Mouse (Mus musculus) embryonic facial prominence, embryonic 15.5 days (tissue): ENCODE results near the gene Trabd2b. TPM values are rescaled to one million over a fixed set of nuclear protein-coding genes. Genes with fewer than 3 reads are reported as not detected.

Experiments
- ATAC-seq: fragments of 200-750 bp; cut with Nextera tagmentation; 2 replicates; pipeline ENCODE4 v1.8.0; 2017; ENCODE audit warnings: low read depth, moderate TSS enrichment; ENCODE audit not compliant: insufficient number of reproducible peaks, low FRiP score, low TSS enrichment
- H3K27ac ChIP-seq: fragments of 300-500 bp; sonication (generic); replicated peaks from 2 replicates; pipeline ENCODE4 v1.5.1; 2015; ENCODE audit warnings: mild to moderate bottlenecking, inconsistent platforms
- H3K27me3 ChIP-seq: fragments of 300-500 bp; sonication (generic); 2 replicates; pipeline ENCODE4 v1.6.1; 2015; ENCODE audit warnings: inconsistent platforms
- H3K36me3 ChIP-seq: fragments of 300-500 bp; sonication (generic); 2 replicates; pipeline ENCODE4 v1.6.1; 2015; ENCODE audit warnings: mild to moderate bottlenecking, inconsistent platforms
- H3K4me1 ChIP-seq: fragments of 300-500 bp; sonication (generic); 2 replicates; pipeline ENCODE4 v1.6.1; 2015; ENCODE audit warnings: inconsistent platforms
- H3K4me2 ChIP-seq: fragments of 300-500 bp; sonication (generic); replicated peaks from 2 replicates; pipeline ENCODE4 v1.6.1; 2015; ENCODE audit warnings: mild to moderate bottlenecking, inconsistent platforms
- H3K4me3 ChIP-seq: fragments of 300-500 bp; sonication (generic); replicated peaks from 2 replicates; pipeline ENCODE4 v1.5.1; 2015; ENCODE audit warnings: mild to moderate bottlenecking, inconsistent platforms
- H3K9ac ChIP-seq: fragments of 300-500 bp; sonication (generic); 2 replicates; pipeline ENCODE4 v1.6.1; 2015; ENCODE audit warnings: inconsistent platforms
- H3K9me3 ChIP-seq: fragments of 300-500 bp; sonication (generic); replicated peaks from 2 replicates; pipeline ENCODE4 v1.6.1; 2016; ENCODE audit warnings: inconsistent platforms
- whole genome bisulfite sequencing: fragments of 180-500 bp; shearing (Covaris S2); methylation state at CpG from one replicate; pipeline ENCODE4 v1.1.7; 2015; 5-methylcytosine and 5-hydroxymethylcytosine counted together
- polyA plus RNA-seq: library from polyadenylated mRNA; unstranded; fragments of >200 nt; fragmentation: Nextera tagmentation; extraction: Ambion mirVana; gene quantifications from 2 replicates; pipeline ENCODE4 v1.2.1, GENCODE M21; 2015

The Trabd2b gene
- polyA plus RNA-seq, 1 experiment from 2014 or later: 2.7 TPM

GRCm38 (mm10) chr4:114399821-114400220 is 6.7 kb upstream of the Trabd2b start:
- no peaks in the 10 kb centered on the region for H3K4me1 ChIP-seq
- H3K4me3 ChIP-seq: no peak overlapping the region
- H3K4me2 ChIP-seq: no peak overlapping the region
- 33% methylated on average over 3 of the region's 3 CpGs for WGBS
- H3K9ac ChIP-seq: no peak overlapping the region
- ATAC-seq: peak; percentile 43; the same call in 1 of the 2 replicates
- H3K27ac ChIP-seq: no peak overlapping the region
- H3K36me3 ChIP-seq: no peaks in the 10 kb centered on the region
- no peaks in the 10 kb centered on the region for H3K9me3 ChIP-seq
- H3K27me3 ChIP-seq: peaks cover 22% of the 10 kb centered on the region

- Histone ChIP-seq H3K9ac (no peak overlapping the region), H3K27me3 (peaks cover 25% of the 10 kb centered on the region), H3K4me1 (peaks cover 11% of the 10 kb centered on the region), H3K4me2 (no peak overlapping the region), H3K36me3 (no peaks in the 10 kb centered on the region), H3K27ac (no peak overlapping the region), H3K4me3 (no peak overlapping the region), H3K9me3 (no peaks in the 10 kb centered on the region)
- 55% methylated on average over 7 of the region's 7 CpGs for WGBS
- no peak for ATAC-seq
Measured at GRCm38 (mm10) chr4:114401993-114402731, 4.4 kb upstream of the Trabd2b start.

- Histone ChIP-seq H3K9me3 (no peaks in the 10 kb centered on the region), H3K4me3 (peak overlapping the region; percentile 77), H3K4me2 (peak overlapping the region; percentile 95), H3K27ac (peak overlapping the region; percentile 94), H3K4me1 (peaks cover 33% of the 10 kb centered on the region), H3K36me3 (no peaks in the 10 kb centered on the region), H3K27me3 (peaks cover 46% of the 10 kb centered on the region), H3K9ac (peak overlapping the region; percentile 63)
- 1% methylated on average over 35 of the region's 74 CpGs for WGBS
- ATAC-seq: peak; percentile 72
Measured at GRCm38 (mm10) chr4:114405682-114406354, 706 bp upstream of the Trabd2b start.

GRCm38 (mm10) chr4:114407516-114407915 is 992 bp downstream of the Trabd2b start:
- no peak for ATAC-seq
- 53% methylated on average over 3 of the region's 3 CpGs for WGBS
- Histone ChIP-seq H3K9ac (no peak overlapping the region), H3K4me3 (peak overlapping the region; percentile 77), H3K27ac (no peak overlapping the region), H3K36me3 (no peaks in the 10 kb centered on the region), H3K27me3 (peaks cover 41% of the 10 kb centered on the region), H3K4me1 (peaks cover 36% of the 10 kb centered on the region), H3K9me3 (no peaks in the 10 kb centered on the region), H3K4me2 (peak overlapping the region; percentile 95)

- Histone ChIP-seq H3K27ac (no peak overlapping the region), H3K36me3 (no peaks in the 10 kb centered on the region), H3K9ac (no peak overlapping the region), H3K27me3 (peaks cover 40% of the 10 kb centered on the region), H3K4me1 (peaks cover 36% of the 10 kb centered on the region), H3K4me2 (no peak overlapping the region), H3K9me3 (no peaks in the 10 kb centered on the region), H3K4me3 (no peak overlapping the region)
- no peak for ATAC-seq
- WGBS: 73% methylated on average over 2 of the region's 2 CpGs
Measured at GRCm38 (mm10) chr4:114408298-114408697, 1.8 kb downstream of the Trabd2b start.

GRCm38 (mm10) chr4:114408890-114409480 is 2.5 kb downstream of the Trabd2b start:
- H3K4me1 ChIP-seq: peaks cover 36% of the 10 kb centered on the region
- no peaks in the 10 kb centered on the region for H3K36me3 ChIP-seq
- 69% methylated on average over 18 of the region's 18 CpGs for WGBS
- H3K9ac ChIP-seq: no peak overlapping the region
- no peak for ATAC-seq
- H3K4me2 ChIP-seq: no peak overlapping the region
- no peak overlapping the region for H3K4me3 ChIP-seq
- H3K9me3 ChIP-seq: no peaks in the 10 kb centered on the region
- no peak overlapping the region for H3K27ac ChIP-seq
- peaks cover 36% of the 10 kb centered on the region for H3K27me3 ChIP-seq

GRCm38 (mm10) chr4:114409511-114409910 is 3.0 kb downstream of the Trabd2b start:
- no peaks in the 10 kb centered on the region for H3K9me3 ChIP-seq
- peaks cover 36% of the 10 kb centered on the region for H3K4me1 ChIP-seq
- no peak overlapping the region for H3K4me2 ChIP-seq
- no peaks in the 10 kb centered on the region for H3K36me3 ChIP-seq
- H3K27me3 ChIP-seq: peaks cover 32% of the 10 kb centered on the region
- no peak overlapping the region for H3K4me3 ChIP-seq
- no peak for ATAC-seq
- no peak overlapping the region for H3K27ac ChIP-seq
- H3K9ac ChIP-seq: no peak overlapping the region

- WGBS: 40% methylated on average over 3 of the region's 3 CpGs
- Histone ChIP-seq H3K27ac (no peak overlapping the region), H3K36me3 (no peaks in the 10 kb centered on the region), H3K4me2 (peak overlapping the region; percentile 28; the same call in 1 of the 2 replicates), H3K9me3 (no peaks in the 10 kb centered on the region), H3K4me1 (peaks cover 36% of the 10 kb centered on the region), H3K9ac (no peak overlapping the region), H3K4me3 (no peak overlapping the region), H3K27me3 (peaks cover 32% of the 10 kb centered on the region)
- ATAC-seq: no peak
Measured at GRCm38 (mm10) chr4:114410026-114410425, 3.5 kb downstream of the Trabd2b start.

GRCm38 (mm10) chr4:114410443-114410842 is 3.9 kb downstream of the Trabd2b start:
- Histone ChIP-seq H3K4me2 (peak overlapping the region; percentile 28), H3K27ac (no peak overlapping the region; the same call in 1 of the 2 replicates), H3K4me3 (0 out of 2 replicates have a peak overlapping the region, but pooled peaks have one; percentile 8), H3K9me3 (no peaks in the 10 kb centered on the region), H3K27me3 (peaks cover 32% of the 10 kb centered on the region), H3K4me1 (peaks cover 34% of the 10 kb centered on the region), H3K9ac (0 out of 2 replicates have a peak overlapping the region, but pooled peaks have one; percentile 6), H3K36me3 (no peaks in the 10 kb centered on the region)
- ATAC-seq: no peak
- WGBS: 21% methylated on average over 11 of the region's 11 CpGs

- Histone ChIP-seq H3K27me3 (peaks cover 32% of the 10 kb centered on the region), H3K4me1 (peaks cover 37% of the 10 kb centered on the region), H3K4me2 (peak overlapping the region; percentile 28), H3K36me3 (no peaks in the 10 kb centered on the region), H3K4me3 (0 out of 2 replicates have a peak overlapping the region, but pooled peaks have one; percentile 8), H3K9ac (0 out of 2 replicates have a peak overlapping the region, but pooled peaks have one; percentile 6), H3K9me3 (no peaks in the 10 kb centered on the region), H3K27ac (no peak overlapping the region; the same call in 1 of the 2 replicates)
- no peak for ATAC-seq
- WGBS: 29% methylated on average over 9 of the region's 9 CpGs
Measured at GRCm38 (mm10) chr4:114410958-114411661, 4.6 kb downstream of the Trabd2b start.
